Mouse (Mus musculus) midbrain, embryonic 10.5 days (tissue): ENCODE measurements around the gene Hook2. TPM values are rescaled to one million over a fixed set of nuclear protein-coding genes. Genes with fewer than 3 reads are reported as not detected.

Experiments used
- polyA plus RNA-seq: library from polyadenylated mRNA; unstranded; fragments of >200 nt; fragmentation: Nextera tagmentation; extraction: Ambion mirVana; gene quantifications from 2 replicates; pipeline ENCODE4 v1.2.1, GENCODE M21; 2016

The Hook2 gene
- polyA plus RNA-seq, 1 experiment from 2014 or later, result 18.2 TPM

Other genes starting within 250 kb of the Hook2 start
- gene Nfix, start 190.3 kb upstream of the Hook2 start, polyA plus RNA-seq, result 0.49 and 1.2 TPM in 2 replicates
- 2.9 and 5.3 TPM in 2 replicates for gene Dand5, start 167.8 kb upstream of the Hook2 start, polyA plus RNA-seq
- 46.3 and 47.2 TPM in 2 replicates for gene Gadd45gip1, start 159.1 kb upstream of the Hook2 start, polyA plus RNA-seq
- 124 and 131 TPM in 2 replicates for gene Rad23a, start 149.9 kb upstream of the Hook2 start, polyA plus RNA-seq
- 723 and 798 TPM in 2 replicates for gene Calr, start 143.7 kb upstream of the Hook2 start, polyA plus RNA-seq
- gene Farsa, start 133.6 kb upstream of the Hook2 start, polyA plus RNA-seq, result 133 and 139 TPM in 2 replicates
- gene Syce2, start 118.5 kb upstream of the Hook2 start, polyA plus RNA-seq, result 64.7 and 71.7 TPM in 2 replicates
- 37.3 and 39.6 TPM in 2 replicates for gene Gcdh, start 96.7 kb upstream of the Hook2 start, polyA plus RNA-seq
- 14.8 and 19.7 TPM in 2 replicates for gene Klf1, start 88.7 kb upstream of the Hook2 start, polyA plus RNA-seq
- 6.6 and 7.5 TPM in 2 replicates for gene Dnase2a, start 82.0 kb upstream of the Hook2 start, polyA plus RNA-seq
- gene Mast1, start 53.2 kb upstream of the Hook2 start, polyA plus RNA-seq, result 3.2 and 8.4 TPM in 2 replicates
- 0.62 and 1.2 TPM in 2 replicates for gene Rtbdn, start 43.6 kb upstream of the Hook2 start, polyA plus RNA-seq
- not detected in 2 replicates for gene Gm49661, start 21.2 kb upstream of the Hook2 start, polyA plus RNA-seq
- 1,203 and 1,278 TPM in 2 replicates for gene Prdx2, start 21.0 kb upstream of the Hook2 start, polyA plus RNA-seq
- 136 and 158 TPM in 2 replicates for gene Rnaseh2a, start 20.8 kb upstream of the Hook2 start, polyA plus RNA-seq
- 5.0 and 5.4 TPM in 2 replicates for gene Junb, start 11.9 kb upstream of the Hook2 start, polyA plus RNA-seq
- gene Best2, start 23.9 kb downstream of the Hook2 start, polyA plus RNA-seq, result not detected in 2 replicates
- gene Asna1, start 34.7 kb downstream of the Hook2 start, polyA plus RNA-seq, result 160 and 164 TPM in 2 replicates
- 140 and 146 TPM in 2 replicates for gene Trir, start 36.2 kb downstream of the Hook2 start, polyA plus RNA-seq
- gene Tnpo2, start 46.3 kb downstream of the Hook2 start, polyA plus RNA-seq, result 28.6 and 34.9 TPM in 2 replicates
- gene Fbxw9, start 69.5 kb downstream of the Hook2 start, polyA plus RNA-seq, result 25.5 and 32.3 TPM in 2 replicates
- 0.91 and 1.1 TPM in 2 replicates for gene Gm5741, start 77.4 kb downstream of the Hook2 start, polyA plus RNA-seq
- 70.8 and 71.8 TPM in 2 replicates for gene Dhps, start 81.2 kb downstream of the Hook2 start, polyA plus RNA-seq
- 133 and 142 TPM in 2 replicates for gene Wdr83os, start 90.1 kb downstream of the Hook2 start, polyA plus RNA-seq
- gene Wdr83, start 90.7 kb downstream of the Hook2 start, polyA plus RNA-seq, result 61.2 and 70.6 TPM in 2 replicates
- gene Man2b1, start 92.7 kb downstream of the Hook2 start, polyA plus RNA-seq, result 23.5 and 23.7 TPM in 2 replicates
- 0.81 and 1.5 TPM in 2 replicates for gene Zfp791, start 132.5 kb downstream of the Hook2 start, polyA plus RNA-seq
- gene Cks1brt, start 161.3 kb downstream of the Hook2 start, polyA plus RNA-seq, result not detected in 2 replicates
- not detected in 2 replicates for gene Olfr371, start 235.4 kb downstream of the Hook2 start, polyA plus RNA-seq